Mouse (Mus musculus): ENCODE results near the gene Rptor. TPM values are rescaled to one million over a fixed set of nuclear protein-coding genes. Genes with fewer than 3 reads are reported as not detected.

Gene Rptor
- polyA plus RNA-seq, 1 experiment from 2014 or later, result 13.3 TPM

GRCm38 (mm10) chr11:119942727-119943427 is 340.2 kb downstream of the Rptor start, which contains the start of gene Baiap2:
Gene Baiap2, plus strand, starts transcription at chr11:119942763.
- WGBS, result under 1% methylated on average over 62 of the region's 79 CpGs

GRCm38 (mm10) chr11:119943428-119943988 is 340.8 kb downstream of the Rptor start:
- Histone ChIP-seq H3K27ac (ENCODE audit: poor library complexity, severe bottlenecking) (peak overlapping the region; percentile 13; the same call in 1 of the 2 replicates), H3K27me3 (replicated peaks) (peaks cover 35% of the 10 kb centered on the region), H3K4me1 (replicated peaks) (peaks cover 69% of the 10 kb centered on the region), H3K9ac (peak overlapping the region; percentile 84), H3K36me3 (no peaks in the 10 kb centered on the region), H3K4me2 (peak overlapping the region; percentile 93), H3K4me3 (peak overlapping the region; percentile 80), H3K9me3 (replicated peaks) (no peaks in the 10 kb centered on the region)
- WGBS, result 5% methylated on average over 30 of the region's 32 CpGs
- ATAC-seq (ENCODE audit: insufficient number of reproducible peaks, low FRiP score), result peak; percentile 2; the same call in 1 of the 2 replicates

More at GRCm38 (mm10) chr11:119942727-119943427, 340.2 kb downstream of the Rptor start, which contains the start of gene Baiap2:
- H3K27ac ChIP-seq (ENCODE audit: poor library complexity, severe bottlenecking), result peak within 1 kb of the TSS; percentile 42; the same call in 1 of the 2 replicates
- peak within 1 kb of the TSS; percentile 80 for H3K4me3 ChIP-seq
- H3K36me3 ChIP-seq, result no peaks in the 10 kb centered on the region
- peak within 1 kb of the TSS; percentile 93 for H3K4me2 ChIP-seq
- peaks cover 69% of the 10 kb centered on the region for H3K4me1 ChIP-seq (replicated peaks)
- H3K9ac ChIP-seq, result peak within 1 kb of the TSS; percentile 84
- no peaks in the 10 kb centered on the region for H3K9me3 ChIP-seq (replicated peaks)
- peak; percentile 96 for ATAC-seq (ENCODE audit: insufficient number of reproducible peaks, low FRiP score)
- peaks cover 41% of the 10 kb centered on the region for H3K27me3 ChIP-seq (replicated peaks)

- Histone ChIP-seq H3K4me1 (replicated peaks) (peaks cover 71% of the 10 kb centered on the region), H3K9me3 (replicated peaks) (no peaks in the 10 kb centered on the region), H3K4me3 (peak overlapping the region; percentile 80), H3K4me2 (peak overlapping the region; percentile 93), H3K27me3 (replicated peaks) (peaks cover 17% of the 10 kb centered on the region), H3K9ac (no peak overlapping the region), H3K27ac (ENCODE audit: poor library complexity, severe bottlenecking) (peak overlapping the region; percentile 55), H3K36me3 (no peaks in the 10 kb centered on the region)
- ATAC-seq (ENCODE audit: insufficient number of reproducible peaks, low FRiP score), result peak; percentile 22; the same call in 1 of the 2 replicates
- 52% methylated on average over 7 of the region's 7 CpGs for WGBS
These were observed 342.6 kb downstream of the Rptor start for GRCm38 (mm10) chr11:119945343-119945742.

- 95% methylated on average over 1 of the region's 1 CpGs for WGBS
- no peak overlapping the region for H3K9ac ChIP-seq
- H3K4me1 ChIP-seq (replicated peaks), result peaks cover 77% of the 10 kb centered on the region
- 0 out of 2 replicates have a peak, but pooled peaks cover 5% of the 10 kb centered on the region for H3K27me3 ChIP-seq (replicated peaks)
- no peak overlapping the region for H3K4me2 ChIP-seq
- no peaks in the 10 kb centered on the region for H3K36me3 ChIP-seq
- H3K9me3 ChIP-seq (replicated peaks), result no peaks in the 10 kb centered on the region
- H3K27ac ChIP-seq (ENCODE audit: poor library complexity, severe bottlenecking), result no peak overlapping the region
- no peak for ATAC-seq (ENCODE audit: insufficient number of reproducible peaks, low FRiP score)
- no peak overlapping the region for H3K4me3 ChIP-seq
These were observed 344.7 kb downstream of the Rptor start for GRCm38 (mm10) chr11:119947426-119947825.

GRCm38 (mm10) chr11:119947897-119948296 is 345.2 kb downstream of the Rptor start:
- no peak overlapping the region for H3K27ac ChIP-seq (ENCODE audit: poor library complexity, severe bottlenecking)
- WGBS, result 52% methylated on average over 2 of the region's 2 CpGs

GRCm38 (mm10) chr11:119948305-119948704 is 345.6 kb downstream of the Rptor start:
- Histone ChIP-seq H3K9me3 (replicated peaks) (no peaks in the 10 kb centered on the region), H3K27ac (ENCODE audit: poor library complexity, severe bottlenecking) (no peak overlapping the region), H3K4me2 (no peak overlapping the region), H3K9ac (0 out of 2 replicates have a peak overlapping the region, but pooled peaks have one; percentile 16), H3K36me3 (no peaks in the 10 kb centered on the region), H3K4me1 (replicated peaks) (peaks cover 86% of the 10 kb centered on the region), H3K4me3 (no peak overlapping the region), H3K27me3 (replicated peaks) (0 out of 2 replicates have a peak, but pooled peaks cover 5% of the 10 kb centered on the region)
- 56% methylated on average over 4 of the region's 4 CpGs for WGBS
- ATAC-seq (ENCODE audit: insufficient number of reproducible peaks, low FRiP score), result no peak

More at GRCm38 (mm10) chr11:119947897-119948296, 345.2 kb downstream of the Rptor start:
- Histone ChIP-seq H3K27me3 (replicated peaks) (0 out of 2 replicates have a peak, but pooled peaks cover 5% of the 10 kb centered on the region), H3K9ac (0 out of 2 replicates have a peak overlapping the region, but pooled peaks have one; percentile 16), H3K36me3 (no peaks in the 10 kb centered on the region), H3K4me3 (no peak overlapping the region), H3K4me2 (no peak overlapping the region), H3K9me3 (replicated peaks) (no peaks in the 10 kb centered on the region), H3K4me1 (replicated peaks) (peaks cover 82% of the 10 kb centered on the region)
- no peak for ATAC-seq (ENCODE audit: insufficient number of reproducible peaks, low FRiP score)

GRCm38 (mm10) chr11:119948803-119949202 is 346.1 kb downstream of the Rptor start:
- WGBS, result 73% methylated on average over 2 of the region's 2 CpGs
- H3K27ac ChIP-seq (ENCODE audit: poor library complexity, severe bottlenecking), result 0 out of 2 replicates have a peak overlapping the region, but pooled peaks have one; percentile 19
- 0 out of 2 replicates have a peak, but pooled peaks cover 5% of the 10 kb centered on the region for H3K27me3 ChIP-seq (replicated peaks)
- peaks cover 86% of the 10 kb centered on the region for H3K4me1 ChIP-seq (replicated peaks)
- ATAC-seq (ENCODE audit: insufficient number of reproducible peaks, low FRiP score), result no peak
- H3K9ac ChIP-seq, result 0 out of 2 replicates have a peak overlapping the region, but pooled peaks have one; percentile 57
- H3K9me3 ChIP-seq (replicated peaks), result no peaks in the 10 kb centered on the region
- H3K4me2 ChIP-seq, result no peak overlapping the region
- no peak overlapping the region for H3K4me3 ChIP-seq
- no peaks in the 10 kb centered on the region for H3K36me3 ChIP-seq

Other genes with a start within 250 kb of the Rptor start
- 7.3 and 7.5 TPM in 2 replicates for gene Sgsh, start 247.4 kb upstream of the Rptor start, polyA plus RNA-seq (2016; fragmentation: Nextera tagmentation; extraction: Ambion mirVana)
- 9.8 and 10.8 TPM in 2 replicates for gene Slc26a11, start 247.3 kb upstream of the Rptor start, polyA plus RNA-seq (2016; fragmentation: Nextera tagmentation; extraction: Ambion mirVana)
- 8.0 and 8.5 TPM in 2 replicates for gene Rnf213, start 209.8 kb upstream of the Rptor start, polyA plus RNA-seq (2016; fragmentation: Nextera tagmentation; extraction: Ambion mirVana)
- 12.9 and 14.7 TPM in 2 replicates for gene Endov, start 111.6 kb upstream of the Rptor start, polyA plus RNA-seq (2016; fragmentation: Nextera tagmentation; extraction: Ambion mirVana)
- gene Nptx1, start 55.2 kb upstream of the Rptor start, polyA plus RNA-seq (2016; fragmentation: Nextera tagmentation; extraction: Ambion mirVana), result 1.8 and 2.1 TPM in 2 replicates

All from heart, embryonic 12.5 days (tissue).